Mouse (Mus musculus) kidney, adult 11 months (tissue): Measurements from ENCODE around the gene Zfp697.
"Not testable (repeated sequence)": the region's sequence is repeated elsewhere in the genome, so short reads cannot be mapped to it uniquely, and the experiment has no call there.

Source experiments
- DNase-seq: peaks from one replicate; pipeline ENCODE4 v3.0.0; 2022

Gene Zfp697

DNA sequence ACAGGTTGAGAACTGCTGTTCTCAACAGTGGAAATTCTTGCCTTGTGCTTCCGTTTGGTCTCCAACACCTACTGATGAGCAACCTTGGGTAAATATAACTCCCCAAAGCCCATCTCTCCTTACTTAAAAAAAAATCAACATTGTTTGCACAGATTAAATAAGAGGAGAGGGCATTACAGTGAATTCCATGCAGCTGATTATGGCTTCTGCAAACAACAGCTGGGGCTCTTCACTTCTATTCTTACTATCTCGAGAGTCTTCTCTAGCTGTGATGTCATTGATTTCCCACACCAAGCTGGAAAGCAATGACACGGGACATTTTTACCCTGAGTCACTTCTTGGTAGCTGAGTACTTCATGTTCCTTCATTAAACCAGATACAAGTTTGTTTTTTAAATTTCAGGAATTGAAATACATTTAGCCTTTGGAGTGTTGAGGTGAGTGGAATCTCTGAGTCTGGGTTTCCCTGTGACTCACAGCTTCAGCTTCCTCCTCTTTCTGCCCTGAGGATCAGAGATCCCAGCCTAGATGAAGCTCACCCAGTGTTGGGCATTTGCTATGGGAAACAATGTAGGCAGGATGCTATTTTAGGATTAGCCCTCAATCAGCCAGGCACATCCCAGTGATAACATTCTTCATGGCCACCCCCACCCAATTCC, 8.1 kb upstream of the Zfp697 start:
- DNase-seq: no peak

DNA sequence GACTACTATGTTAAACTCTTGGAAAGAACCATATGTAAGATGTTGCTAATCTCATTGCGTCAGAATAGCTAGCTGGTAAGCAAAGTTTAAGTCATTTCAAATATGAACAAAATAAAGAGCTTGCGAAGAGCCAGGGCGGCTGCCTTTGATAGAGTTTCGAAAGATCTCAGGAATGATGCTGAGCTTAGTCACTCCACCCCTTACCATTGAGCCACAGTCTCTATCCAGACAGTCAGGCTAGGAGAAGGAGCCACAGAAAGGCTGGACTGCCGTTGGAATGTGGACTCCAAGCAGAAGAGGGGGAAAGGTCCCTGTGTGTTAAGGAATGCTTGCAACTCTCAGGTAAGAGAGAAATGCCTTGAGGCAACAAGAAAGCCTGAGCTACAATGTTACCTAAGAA, 7.3 kb upstream of the Zfp697 start:
- DNase-seq: no peak

GRCm38 (mm10) chr3:98378267-98378666, 4.0 kb upstream of the Zfp697 start:
- DNase-seq: no peak

- DNase-seq: peak; percentile 88
Measured at GRCm38 (mm10) chr3:98379236-98379635, 3.0 kb upstream of the Zfp697 start.

- no peak for DNase-seq
Measured at GRCm38 (mm10) chr3:98381677-98382245, 500 bp upstream of the Zfp697 start.

DNA sequence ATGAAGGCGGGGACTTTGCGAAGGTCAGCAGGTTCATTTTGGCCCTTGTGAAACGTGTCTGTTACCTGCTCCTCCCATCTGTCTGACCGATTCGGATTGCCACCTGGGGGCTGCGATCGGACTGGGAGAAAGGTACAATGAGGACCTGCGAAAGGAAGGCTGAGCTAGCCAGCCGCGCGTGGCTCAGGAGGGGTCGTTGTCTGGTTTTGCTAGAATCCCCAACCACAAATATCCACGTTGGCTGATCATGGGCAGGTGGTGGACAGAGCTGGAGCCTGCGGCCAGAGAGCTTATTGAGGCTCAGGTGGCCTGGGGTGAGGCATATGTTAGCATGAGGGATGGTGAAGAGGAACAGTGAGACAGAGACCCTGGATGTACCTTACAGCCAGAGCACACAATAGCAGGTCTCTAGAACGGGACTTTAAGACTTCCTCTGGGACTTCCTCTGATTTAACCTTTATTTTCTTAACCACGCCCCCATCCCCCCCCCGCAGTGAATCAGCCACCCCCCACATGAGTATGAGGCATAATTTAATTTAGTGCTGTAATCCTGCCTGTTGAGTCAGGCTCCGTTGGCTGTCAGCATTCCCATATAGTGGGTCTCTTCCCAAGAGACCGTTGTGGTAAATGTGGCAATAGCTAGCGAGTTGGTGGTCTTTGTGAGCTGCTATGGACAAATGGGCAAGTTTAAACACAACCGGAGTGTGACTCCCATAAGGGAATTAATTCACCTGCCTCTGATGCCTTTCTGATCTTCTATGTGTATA, 946 bp downstream of the Zfp697 start:
- DNase-seq: no peak

DNA sequence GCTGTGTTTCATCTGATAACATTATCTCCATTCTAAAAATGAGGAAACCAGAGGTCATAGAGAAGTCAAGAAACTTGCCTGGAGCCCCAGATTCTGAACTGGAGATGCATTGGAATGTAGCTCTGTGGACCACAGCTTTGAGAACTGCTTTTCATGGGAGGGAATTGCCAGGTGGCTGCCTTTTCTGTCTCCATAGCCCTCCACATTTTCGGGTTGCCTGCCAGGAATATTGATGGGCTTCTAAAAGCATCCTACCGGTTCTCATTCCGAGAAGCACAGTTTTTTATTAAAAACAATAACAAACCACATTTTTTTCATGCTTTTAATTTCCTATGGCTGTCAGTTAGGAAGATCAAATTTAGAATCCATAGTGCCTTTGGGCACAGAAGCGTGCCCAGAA, 4.8 kb downstream of the Zfp697 start:
- no peak for DNase-seq

DNA sequence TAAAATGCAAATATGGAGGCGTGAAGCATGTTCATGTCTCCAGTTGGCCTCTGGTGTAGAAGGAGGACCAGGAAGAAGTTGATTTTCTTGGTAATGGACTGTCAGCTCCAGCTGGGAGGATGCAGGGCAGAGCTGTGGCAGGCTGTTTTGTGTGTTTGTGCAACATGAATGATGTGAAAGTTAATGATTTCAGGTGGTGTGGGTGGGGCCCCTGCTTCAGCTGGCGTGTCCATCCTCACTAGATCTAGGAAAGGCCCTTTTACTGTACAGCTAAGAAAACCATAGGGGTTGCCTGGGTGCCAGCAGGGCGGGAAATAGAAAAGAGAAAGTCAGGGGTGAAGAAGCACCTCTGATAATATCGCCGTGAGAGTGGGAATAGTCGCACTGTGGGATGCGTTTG, 5.5 kb downstream of the Zfp697 start:
- peak; percentile 34 for DNase-seq

DNA sequence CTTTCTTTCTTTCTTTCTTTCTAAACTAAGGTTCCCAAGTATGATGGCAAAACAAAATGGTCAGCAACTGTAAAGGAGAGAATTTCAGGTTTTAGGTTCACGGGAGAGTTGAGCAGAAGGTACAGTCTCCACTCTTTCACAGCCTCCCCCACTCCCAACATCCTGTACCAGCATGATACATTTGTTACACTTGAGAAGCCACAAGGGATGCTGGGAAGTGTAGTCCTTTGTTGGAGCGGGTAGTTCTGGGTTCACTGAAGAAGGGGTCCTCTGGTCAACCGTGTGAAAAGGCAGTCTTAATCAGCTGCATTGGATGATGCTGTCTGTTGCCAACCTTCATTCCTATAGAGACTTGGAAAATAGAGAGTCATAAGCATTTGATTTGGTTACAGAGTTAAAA, 7.0 kb downstream of the Zfp697 start:
- DNase-seq: peak; percentile 2

DNA sequence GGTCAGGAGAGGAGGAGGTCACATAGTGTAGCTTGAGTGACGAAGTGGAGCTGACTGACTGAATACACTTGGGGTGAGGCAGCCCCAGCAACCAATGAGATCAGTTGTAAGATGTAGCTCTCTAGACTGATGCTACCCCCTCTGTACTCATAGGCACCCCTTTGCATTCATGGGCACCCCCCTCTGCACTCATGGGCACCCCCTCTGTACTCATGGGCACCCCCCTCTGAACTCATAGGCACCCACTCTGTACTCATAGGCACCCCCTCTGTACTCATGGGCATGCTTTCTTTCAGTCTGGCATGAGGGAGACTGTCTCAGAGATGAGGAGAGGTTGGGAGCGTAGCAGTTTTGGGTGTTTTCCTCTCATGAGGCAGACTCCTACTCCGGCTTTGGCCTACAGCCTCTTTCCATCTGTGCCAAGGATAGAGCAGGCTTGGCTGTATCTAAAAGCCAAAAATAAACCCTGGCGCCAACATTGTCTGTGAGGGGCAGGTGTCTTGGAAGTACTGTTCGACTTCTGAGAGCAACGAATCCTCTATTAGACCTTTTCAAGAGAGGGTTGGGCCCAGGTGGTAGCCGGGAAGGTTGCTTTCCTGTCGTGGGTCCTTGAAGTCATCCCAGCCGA, 22.1 kb downstream of the Zfp697 start:
- DNase-seq: peak; percentile 0

DNA sequence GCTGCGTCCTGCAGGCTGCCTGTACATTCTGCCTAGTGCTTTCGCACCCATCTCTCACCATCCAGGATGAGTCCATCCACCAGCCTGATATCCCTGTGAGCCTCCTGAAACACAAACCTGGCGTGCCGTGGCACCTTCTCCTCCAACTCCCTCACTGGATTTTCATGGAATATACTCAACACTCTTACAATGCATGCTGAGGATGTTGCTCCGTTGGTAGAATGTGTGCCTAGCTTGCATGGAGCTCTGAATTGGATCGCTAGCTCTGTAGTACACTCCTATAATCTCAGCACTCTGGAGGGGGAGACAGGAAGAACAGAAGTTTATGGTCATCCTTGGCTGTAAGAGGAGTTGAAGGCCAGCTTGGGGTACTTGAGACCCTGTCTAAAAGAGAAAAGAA, 23.6 kb downstream of the Zfp697 start:
- peak; percentile 0 for DNase-seq

DNA sequence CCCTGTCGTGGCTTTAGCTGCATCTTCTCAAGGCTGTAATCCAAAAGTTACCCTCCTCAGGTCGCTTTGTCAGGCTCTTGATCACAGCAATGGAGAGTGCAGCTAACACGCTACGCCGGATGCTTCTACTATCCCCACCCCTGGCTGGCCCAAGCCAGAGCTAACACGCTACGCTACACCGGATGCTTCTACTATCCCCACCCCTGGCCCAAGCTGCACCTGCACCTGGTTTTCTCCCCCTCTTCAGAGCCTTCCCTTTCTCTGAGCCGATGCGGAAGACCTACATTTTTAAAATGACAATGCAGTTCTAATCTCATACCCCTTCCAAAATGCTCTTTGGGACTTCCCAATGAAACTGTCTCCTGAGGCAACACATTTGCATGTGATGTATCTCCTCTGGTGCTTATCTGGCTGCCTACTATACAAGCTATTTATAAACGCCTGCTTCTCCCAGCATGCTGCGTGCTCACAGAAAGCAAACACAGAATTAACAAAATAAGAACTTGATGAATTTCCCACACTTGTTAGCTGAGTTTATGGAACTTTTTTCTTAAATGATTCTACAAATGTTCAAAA, 24.4 kb downstream of the Zfp697 start:
- peak; percentile 1 for DNase-seq

DNA sequence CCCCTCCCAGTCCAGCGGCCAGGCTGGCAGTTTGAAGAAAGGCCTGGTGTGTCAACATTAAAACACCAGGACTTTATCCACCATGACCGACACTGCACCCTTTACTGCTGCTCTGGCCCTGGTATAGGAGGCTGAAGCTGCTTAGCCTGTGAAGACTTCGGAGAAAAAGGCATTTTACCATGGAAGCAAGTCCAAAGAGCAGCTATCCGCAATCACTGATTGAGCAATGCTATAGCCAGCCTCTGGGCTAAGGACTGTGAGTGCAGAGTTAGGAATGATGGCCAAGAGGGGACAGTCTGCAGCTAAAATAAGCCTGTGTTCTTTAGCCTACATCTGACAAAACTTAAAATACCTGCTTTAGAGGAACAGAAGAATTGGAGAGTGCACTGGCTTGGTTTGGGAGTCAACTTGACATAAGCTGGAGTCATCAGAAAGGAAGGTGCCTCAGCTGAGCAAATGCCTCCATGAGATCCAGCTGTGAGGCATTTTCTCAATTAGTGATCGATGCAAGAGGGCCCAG, 25.1 kb downstream of the Zfp697 start:
- peak; percentile 3 for DNase-seq

GRCm38 (mm10) chr3:98410619-98411580, 28.6 kb downstream of the Zfp697 start:
- not testable (repeated sequence) for DNase-seq

- DNase-seq: no peak
Measured at GRCm38 (mm10) chr3:98413733-98414132, 31.5 kb downstream of the Zfp697 start.

DNA sequence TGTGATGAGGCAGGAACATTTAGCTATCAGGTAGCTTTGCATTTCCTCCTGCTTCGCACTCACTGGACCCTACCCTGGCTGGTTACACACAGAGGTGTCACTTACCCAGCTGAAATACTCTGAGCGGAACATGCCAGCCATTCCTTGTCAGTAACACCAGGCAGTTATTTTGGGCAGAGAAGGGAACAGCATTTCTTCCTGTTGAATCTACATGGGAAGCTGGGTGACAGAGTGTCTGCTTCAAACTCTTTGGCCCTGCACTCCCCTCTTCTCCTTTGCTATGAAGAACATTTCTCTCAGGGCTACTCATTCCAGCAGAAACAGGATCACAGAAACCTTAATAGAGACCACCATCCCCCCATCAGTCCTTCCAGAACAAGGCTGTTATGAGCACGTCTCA, 32.0 kb downstream of the Zfp697 start:
- DNase-seq: no peak

DNA sequence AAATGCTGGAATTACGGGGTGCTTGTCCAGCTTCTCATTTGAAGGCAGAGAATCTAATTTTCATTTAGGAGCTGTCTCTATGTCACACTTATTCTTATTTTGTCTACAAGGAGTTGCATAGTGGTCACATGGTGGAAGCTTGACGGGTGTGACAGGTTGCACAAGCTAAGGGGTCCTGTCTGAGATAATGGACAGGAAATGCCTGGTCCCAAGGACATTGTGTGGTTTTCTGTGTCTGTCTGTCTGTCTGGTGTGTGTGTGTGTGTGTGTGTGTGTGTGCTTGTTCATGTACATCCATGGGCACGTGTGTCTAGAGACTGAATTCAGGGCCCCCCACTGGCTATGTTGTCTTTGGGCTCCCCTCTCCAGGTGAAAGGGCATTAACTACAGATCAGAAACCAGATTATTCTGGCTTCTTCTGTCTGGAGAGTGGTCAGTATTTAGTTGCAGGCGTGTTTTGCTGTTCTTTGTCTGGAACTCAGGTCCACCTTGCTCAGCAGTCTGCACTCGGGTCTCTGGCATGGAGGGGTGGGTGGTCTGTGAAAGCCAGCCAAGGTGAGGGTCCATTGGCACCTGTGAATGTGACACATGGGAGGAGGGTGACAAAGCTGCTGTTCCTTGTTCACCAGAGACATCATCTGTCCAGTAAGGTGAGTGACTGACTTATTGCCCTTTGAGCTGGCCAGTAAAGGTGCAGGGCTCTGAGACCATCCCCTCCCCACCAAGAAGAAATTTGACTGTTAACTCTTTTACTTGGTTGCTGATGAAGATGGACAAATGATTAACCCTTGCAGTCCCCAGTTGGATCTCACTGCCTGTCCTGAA, 34.4 kb downstream of the Zfp697 start:
- DNase-seq: peak; percentile 64

GRCm38 (mm10) chr3:98417328-98417727, 35.1 kb downstream of the Zfp697 start:
- DNase-seq: peak; percentile 96

- peak; percentile 53 for DNase-seq
Measured at GRCm38 (mm10) chr3:98418991-98419785, 36.9 kb downstream of the Zfp697 start.

- DNase-seq: peak; percentile 85
Measured at GRCm38 (mm10) chr3:98419786-98420070, 37.5 kb downstream of the Zfp697 start.
